Mouse (Mus musculus) hindbrain, embryonic 14.5 days (tissue): ENCODE measurements around the gene Cacna2d1. TPM values are rescaled to one million over a fixed set of nuclear protein-coding genes. Genes with fewer than 3 reads are reported as not detected.

Experiments used
- ATAC-seq: fragments of 200-750 bp; cut with Nextera tagmentation; 2 replicates; pipeline ENCODE4 v1.8.0; 2017; ENCODE audit warnings: moderate number of reproducible peaks, mild to moderate bottlenecking, moderate TSS enrichment, moderate library complexity; ENCODE audit not compliant: low FRiP score
- DNase-seq: peaks from one replicate; pipeline ENCODE4 v3.0.0-alpha.2; 2015; ENCODE audit warnings: low spot score
- H3K27ac ChIP-seq: fragments of 300-500 bp; sonication (generic); 2 replicates; pipeline ENCODE4 v1.5.1; 2014; ENCODE audit warnings: mild to moderate bottlenecking, moderate library complexity
- H3K27me3 ChIP-seq: fragments of 300-500 bp; sonication (generic); 2 replicates; pipeline ENCODE4 v1.6.1; 2014; ENCODE audit warnings: mild to moderate bottlenecking, low read length, mixed read lengths; ENCODE audit not compliant: control insufficient read depth, insufficient read depth
- H3K36me3 ChIP-seq: fragments of 300-500 bp; sonication (generic); replicated peaks from 2 replicates; pipeline ENCODE4 v1.6.1; 2014; ENCODE audit not compliant: control insufficient read depth, insufficient read depth
- H3K4me1 ChIP-seq: fragments of 300-500 bp; sonication (generic); replicated peaks from 2 replicates; pipeline ENCODE4 v1.6.1; 2014; ENCODE audit warnings: antibody characterized with exemption, low read length, mixed read lengths; ENCODE audit not compliant: control insufficient read depth, insufficient read depth
- H3K4me2 ChIP-seq: fragments of 300-500 bp; sonication (generic); replicated peaks from 2 replicates; pipeline ENCODE4 v1.6.1; 2014; ENCODE audit warnings: mild to moderate bottlenecking, moderate library complexity
- H3K4me3 ChIP-seq: fragments of 300-500 bp; sonication (generic); replicated peaks from 2 replicates; pipeline ENCODE4 v1.5.1; 2014; ENCODE audit warnings: mild to moderate bottlenecking, low read length
- H3K9ac ChIP-seq: fragments of 300-500 bp; sonication (generic); 2 replicates; pipeline ENCODE4 v1.6.1; 2014
- H3K9me3 ChIP-seq: fragments of 300-500 bp; sonication (generic); 2 replicates; pipeline ENCODE4 v1.6.1; 2016; ENCODE audit warnings: low read length; ENCODE audit not compliant: control insufficient read depth
- WGBS: fragments of 180-500 bp; shearing (Covaris S2); extraction: QIAGEN DNeasy Blood & Tissue Kit; methylation state at CpG from one replicate; pipeline ENCODE4 v1.1.7; 2014; 5-methylcytosine and 5-hydroxymethylcytosine counted together
- polyA plus RNA-seq: library from polyadenylated mRNA; unstranded; fragments of >200 nt; fragmentation: Nextera tagmentation; extraction: Ambion mirVana; gene quantifications from 2 replicates; pipeline ENCODE4 v1.2.1, GENCODE M21; 2014

Cacna2d1 gene
- polyA plus RNA-seq, 1 experiment from 2014 or later, result 40.3 TPM

DNA sequence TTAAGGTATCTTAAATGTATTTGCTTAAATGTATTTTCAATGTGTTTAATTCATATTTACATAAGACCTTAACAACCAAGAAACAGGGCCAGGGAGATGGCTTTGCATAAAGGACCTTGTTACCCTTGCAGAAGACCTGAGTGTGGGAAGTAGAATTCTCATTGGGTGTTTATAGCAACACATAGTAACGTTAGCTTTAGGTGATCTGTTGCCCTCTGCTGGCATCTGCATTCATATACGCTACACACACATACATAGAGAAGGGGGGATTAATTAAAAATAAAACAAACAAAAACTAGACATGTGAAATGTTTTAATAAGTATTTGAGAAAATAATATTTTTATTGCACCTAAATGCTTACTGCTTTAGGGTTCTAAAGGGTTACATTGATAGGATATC lies 265.3 kb downstream of the Cacna2d1 start:
- ATAC-seq, result peak; percentile 55; the same call in 1 of the 2 replicates
- no peak overlapping the region for H3K9ac ChIP-seq
- no peak overlapping the region for H3K4me3 ChIP-seq
- no peaks in the 10 kb centered on the region for H3K4me1 ChIP-seq
- DNase-seq, result peak; percentile 53
- H3K27ac ChIP-seq, result no peak overlapping the region
- no peaks in the 10 kb centered on the region for H3K9me3 ChIP-seq
- H3K36me3 ChIP-seq, result no peaks in the 10 kb centered on the region
- no peak overlapping the region for H3K4me2 ChIP-seq
- WGBS, result 37% methylated on average over 2 of the region's 2 CpGs
- no peaks in the 10 kb centered on the region for H3K27me3 ChIP-seq

GRCm38 (mm10) chr5:16221960-16222359 lies 287.5 kb downstream of the Cacna2d1 start:
- DNase-seq (no peak), ATAC-seq (no peak)
- no peaks in the 10 kb centered on the region for H3K4me1 ChIP-seq
- no peaks in the 10 kb centered on the region for H3K36me3 ChIP-seq
- no peaks in the 10 kb centered on the region for H3K9me3 ChIP-seq
- no peaks in the 10 kb centered on the region for H3K27me3 ChIP-seq
- H3K27ac ChIP-seq, result no peak overlapping the region
- H3K4me3 ChIP-seq, result no peak overlapping the region
- no peak overlapping the region for H3K4me2 ChIP-seq
- no peak overlapping the region for H3K9ac ChIP-seq
- 62% methylated on average over 4 of the region's 4 CpGs for WGBS

DNA sequence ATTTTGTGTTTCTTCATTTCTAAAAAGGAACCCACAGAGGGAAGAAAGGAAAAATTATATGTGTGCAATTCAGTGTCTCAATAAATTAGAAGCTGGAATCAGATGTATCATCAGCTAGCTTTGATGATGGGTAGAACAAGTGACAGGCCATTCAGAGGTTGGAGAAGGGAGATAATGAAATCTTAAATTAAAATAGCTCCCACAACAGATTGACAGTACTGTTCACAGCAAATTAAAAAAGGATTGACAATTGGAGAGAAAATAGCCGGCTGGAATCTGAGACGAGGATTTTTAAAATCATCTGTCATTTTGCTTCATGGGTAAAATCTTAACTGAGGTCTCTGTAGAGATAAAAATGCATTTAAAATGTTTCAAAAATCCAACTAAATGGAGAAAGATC lies 290.9 kb downstream of the Cacna2d1 start:
- DNase-seq (no peak), ATAC-seq (no peak)
- H3K27ac ChIP-seq, result peak overlapping the region; percentile 54
- no peak overlapping the region for H3K4me2 ChIP-seq
- H3K9me3 ChIP-seq, result no peaks in the 10 kb centered on the region
- no peak overlapping the region for H3K4me3 ChIP-seq
- H3K9ac ChIP-seq, result no peak overlapping the region
- 36% methylated on average over 2 of the region's 2 CpGs for WGBS
- no peaks in the 10 kb centered on the region for H3K27me3 ChIP-seq
- no peaks in the 10 kb centered on the region for H3K36me3 ChIP-seq
- no peaks in the 10 kb centered on the region for H3K4me1 ChIP-seq

- WGBS, result 80% methylated on average over 3 of the region's 3 CpGs
- Histone ChIP-seq H3K36me3 (no peaks in the 10 kb centered on the region), H3K9me3 (no peaks in the 10 kb centered on the region), H3K27me3 (no peaks in the 10 kb centered on the region), H3K4me3 (no peak overlapping the region), H3K9ac (no peak overlapping the region), H3K4me1 (peaks cover under 1% of the 10 kb centered on the region; the same call in 1 of the 2 replicates), H3K27ac (no peak overlapping the region), H3K4me2 (no peak overlapping the region)
- no peak for DNase-seq
- 0 out of 2 replicates have a peak, but pooled peaks have one; percentile 60 for ATAC-seq
These were observed 294.9 kb downstream of the Cacna2d1 start for GRCm38 (mm10) chr5:16229384-16229783.

GRCm38 (mm10) chr5:16231477-16231876 lies 297.0 kb downstream of the Cacna2d1 start:
- Histone ChIP-seq H3K36me3 (no peaks in the 10 kb centered on the region), H3K27me3 (no peaks in the 10 kb centered on the region), H3K27ac (no peak overlapping the region), H3K9ac (no peak overlapping the region), H3K4me1 (peaks cover 18% of the 10 kb centered on the region), H3K4me2 (no peak overlapping the region), H3K4me3 (no peak overlapping the region), H3K9me3 (no peaks in the 10 kb centered on the region)
- 85% methylated on average over 9 of the region's 9 CpGs for WGBS
- ATAC-seq, result no peak
- DNase-seq, result no peak

- no peaks in the 10 kb centered on the region for H3K9me3 ChIP-seq
- no peak overlapping the region for H3K4me3 ChIP-seq
- ATAC-seq (no peak), DNase-seq (no peak)
- H3K36me3 ChIP-seq, result no peaks in the 10 kb centered on the region
- H3K9ac ChIP-seq, result no peak overlapping the region
- H3K4me1 ChIP-seq, result peaks cover 23% of the 10 kb centered on the region
- WGBS, result 37% methylated on average over 6 of the region's 6 CpGs
- H3K4me2 ChIP-seq, result no peak overlapping the region
- peak overlapping the region; percentile 77 for H3K27ac ChIP-seq
- H3K27me3 ChIP-seq, result no peaks in the 10 kb centered on the region
These were observed 300.4 kb downstream of the Cacna2d1 start for GRCm38 (mm10) chr5:16234891-16235290.

DNA sequence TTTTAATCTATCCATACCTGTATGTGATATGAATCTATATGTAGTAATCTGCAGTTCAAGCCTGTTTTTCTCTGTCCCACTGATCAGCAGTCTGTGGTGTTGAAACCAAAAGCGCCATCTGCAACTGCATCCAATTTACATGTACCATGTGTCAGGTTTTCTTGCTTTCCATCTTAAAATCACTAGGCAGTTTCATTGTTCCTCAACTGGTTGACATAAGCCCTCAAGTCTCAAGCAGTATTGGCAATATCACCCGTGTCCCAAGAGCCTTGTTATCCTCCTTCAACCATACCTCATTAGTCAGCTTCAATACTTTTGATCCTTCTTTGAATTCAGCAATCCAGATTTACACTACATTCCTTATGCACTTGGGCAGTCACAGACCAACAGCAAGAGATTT lies 301.4 kb downstream of the Cacna2d1 start:
- no peaks in the 10 kb centered on the region for H3K27me3 ChIP-seq
- ATAC-seq (no peak), DNase-seq (no peak)
- H3K9ac ChIP-seq, result no peak overlapping the region
- peak overlapping the region; percentile 77 for H3K27ac ChIP-seq
- 68% methylated on average over 2 of the region's 2 CpGs for WGBS
- H3K4me3 ChIP-seq, result no peak overlapping the region
- H3K36me3 ChIP-seq, result no peaks in the 10 kb centered on the region
- peaks cover 23% of the 10 kb centered on the region for H3K4me1 ChIP-seq
- H3K9me3 ChIP-seq, result no peaks in the 10 kb centered on the region
- no peak overlapping the region for H3K4me2 ChIP-seq

GRCm38 (mm10) chr5:16236608-16237007 lies 302.1 kb downstream of the Cacna2d1 start:
- no peak overlapping the region for H3K4me3 ChIP-seq
- ATAC-seq, result no peak
- H3K36me3 ChIP-seq, result no peaks in the 10 kb centered on the region
- 61% methylated on average over 4 of the region's 4 CpGs for WGBS
- no peak overlapping the region for H3K4me2 ChIP-seq
- DNase-seq, result no peak
- no peaks in the 10 kb centered on the region for H3K9me3 ChIP-seq
- H3K4me1 ChIP-seq, result peaks cover 23% of the 10 kb centered on the region
- no peaks in the 10 kb centered on the region for H3K27me3 ChIP-seq
- H3K9ac ChIP-seq, result no peak overlapping the region
- H3K27ac ChIP-seq, result 0 out of 2 replicates have a peak overlapping the region, but pooled peaks have one; percentile 1

GRCm38 (mm10) chr5:16237972-16238371 lies 303.5 kb downstream of the Cacna2d1 start:
- no peaks in the 10 kb centered on the region for H3K9me3 ChIP-seq

DNA sequence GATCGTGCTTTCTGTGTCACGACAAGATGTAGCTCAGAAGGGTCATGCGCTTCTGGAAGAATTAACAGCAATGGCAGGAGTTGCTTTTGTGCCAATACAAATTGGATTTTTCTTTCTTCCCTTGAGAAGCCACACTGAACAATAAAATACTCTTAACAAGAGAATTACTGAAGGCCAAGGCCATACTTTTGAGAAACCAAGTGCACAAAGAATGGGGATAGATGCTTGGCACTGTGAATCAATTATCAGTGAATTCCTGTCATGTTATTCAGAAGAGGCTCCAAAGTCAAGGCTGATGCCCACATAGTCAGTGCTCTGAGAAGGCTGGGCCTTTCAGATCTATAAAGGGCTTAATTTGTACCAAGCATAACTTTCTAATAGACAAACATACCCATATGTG lies 305.8 kb downstream of the Cacna2d1 start:
- WGBS, result 52% methylated on average over 3 of the region's 3 CpGs
- Histone ChIP-seq H3K4me3 (no peak overlapping the region), H3K9ac (no peak overlapping the region), H3K9me3 (no peaks in the 10 kb centered on the region), H3K4me1 (peaks cover 13% of the 10 kb centered on the region), H3K4me2 (no peak overlapping the region), H3K36me3 (no peaks in the 10 kb centered on the region), H3K27ac (no peak overlapping the region), H3K27me3 (no peaks in the 10 kb centered on the region)
- DNase-seq (no peak), ATAC-seq (no peak)

More at GRCm38 (mm10) chr5:16237972-16238371, 303.5 kb downstream of the Cacna2d1 start:
- H3K9ac ChIP-seq, result no peak overlapping the region
- peak overlapping the region; percentile 65 for H3K27ac ChIP-seq
- peaks cover 23% of the 10 kb centered on the region for H3K4me1 ChIP-seq
- ATAC-seq, result peak; percentile 86
- no peaks in the 10 kb centered on the region for H3K27me3 ChIP-seq
- H3K36me3 ChIP-seq, result no peaks in the 10 kb centered on the region
- 21% methylated on average over 5 of the region's 5 CpGs for WGBS
- DNase-seq, result peak; percentile 59
- H3K4me3 ChIP-seq, result no peak overlapping the region
- no peak overlapping the region for H3K4me2 ChIP-seq
